Mouse (Mus musculus) embryonic fibroblast, embryonic 13.5 days (primary cell): Measurements from ENCODE around the gene Ccdc187. TPM values are rescaled to one million over a fixed set of nuclear protein-coding genes. Genes with fewer than 3 reads are reported as not detected.

Experiments
- H3K27ac ChIP-seq: 2 replicates; pipeline ENCODE4 v1.5.1; 2012; ENCODE audit warnings: low read length, control low read depth, inconsistent platforms; ENCODE audit not compliant: insufficient read depth
- H3K4me1 ChIP-seq: 2 replicates; pipeline ENCODE4 v1.6.1; 2011; ENCODE audit warnings: low read length; ENCODE audit not compliant: control insufficient read depth, insufficient read depth
- H3K4me3 ChIP-seq: 2 replicates; pipeline ENCODE4 v1.5.1; 2011; ENCODE audit warnings: mild to moderate bottlenecking, control low read depth, low read length; ENCODE audit not compliant: insufficient read depth
- CTCF ChIP-seq: IDR thresholded peaks from 2 replicates; pipeline ENCODE4 v1.5.1; 2011; ENCODE audit warnings: mild to moderate bottlenecking, control low read depth, low read length, moderate library complexity, borderline replicate concordance; ENCODE audit not compliant: insufficient read depth
- POLR2A ChIP-seq: IDR thresholded peaks from 2 replicates; pipeline ENCODE4 v1.6.1; 2011; ENCODE audit warnings: low read depth, mild to moderate bottlenecking, control low read depth, low read length, moderate library complexity
- polyA plus RNA-seq: library from polyadenylated mRNA; stranded (reverse); fragments of >200 nt; gene quantifications from 2 replicates; pipeline ENCODE4 v1.2.4, GENCODE M21; 2011; ENCODE audit warnings: low read depth; ENCODE audit not compliant: missing spikeins, insufficient read length

Gene Ccdc187
- polyA plus RNA-seq, 1 experiment: not detected

- Histone ChIP-seq H3K4me1 (no peaks in the 10 kb centered on the region), H3K27ac (no peak overlapping the region), H3K4me3 (no peak overlapping the region)
- no peak for TF ChIP-seq CTCF
Observed at GRCm38 (mm10) chr2:26280594-26280993, 13.8 kb downstream of the Ccdc187 start.

GRCm38 (mm10) chr2:26279712-26280111 is 14.6 kb downstream of the Ccdc187 start:
- no peak overlapping the region for H3K4me3 ChIP-seq
- H3K4me1 ChIP-seq: no peaks in the 10 kb centered on the region
- TF ChIP-seq POLR2A (no peak), CTCF (no peak)
- no peak overlapping the region for H3K27ac ChIP-seq

- no peak overlapping the region for H3K27ac ChIP-seq
- no peaks in the 10 kb centered on the region for H3K4me1 ChIP-seq
- H3K4me3 ChIP-seq: no peak overlapping the region
- peak; percentile 88 for TF ChIP-seq CTCF
- TF ChIP-seq POLR2A: no peak
Observed at GRCm38 (mm10) chr2:26273611-26274010, 20.7 kb downstream of the Ccdc187 start.

- no peak for TF ChIP-seq POLR2A
- TF ChIP-seq CTCF: no peak
- Histone ChIP-seq H3K27ac (no peak overlapping the region), H3K4me3 (no peak overlapping the region), H3K4me1 (no peaks in the 10 kb centered on the region)
Observed at GRCm38 (mm10) chr2:26268216-26268615, 26.1 kb downstream of the Ccdc187 start.

GRCm38 (mm10) chr2:26266066-26266742 is 28.2 kb downstream of the Ccdc187 start:
- TF ChIP-seq CTCF (no peak), POLR2A (no peak)
- no peak overlapping the region for H3K27ac ChIP-seq
- no peak overlapping the region for H3K4me3 ChIP-seq

GRCm38 (mm10) chr2:26265095-26265494 is 29.3 kb downstream of the Ccdc187 start:
- no peak overlapping the region for H3K27ac ChIP-seq
- H3K4me3 ChIP-seq: no peak overlapping the region
- no peaks in the 10 kb centered on the region for H3K4me1 ChIP-seq
- TF ChIP-seq CTCF (no peak), POLR2A (no peak)

More at GRCm38 (mm10) chr2:26266066-26266742, 28.2 kb downstream of the Ccdc187 start:
- no peaks in the 10 kb centered on the region for H3K4me1 ChIP-seq

GRCm38 (mm10) chr2:26264646-26265045 is 29.7 kb downstream of the Ccdc187 start:
- Histone ChIP-seq H3K4me3 (no peak overlapping the region), H3K4me1 (no peaks in the 10 kb centered on the region), H3K27ac (no peak overlapping the region)
- no peak for TF ChIP-seq POLR2A
- TF ChIP-seq CTCF: no peak

- no peak for TF ChIP-seq POLR2A
- TF ChIP-seq CTCF: no peak
- Histone ChIP-seq H3K4me1 (no peaks in the 10 kb centered on the region), H3K27ac (no peak overlapping the region)
Observed at GRCm38 (mm10) chr2:26257315-26258096, 36.9 kb downstream of the Ccdc187 start.

GRCm38 (mm10) chr2:26254816-26255215 is 39.5 kb downstream of the Ccdc187 start:
- Histone ChIP-seq H3K27ac (no peak overlapping the region), H3K4me1 (no peaks in the 10 kb centered on the region)
- no peak for TF ChIP-seq CTCF
- TF ChIP-seq POLR2A: no peak

More at GRCm38 (mm10) chr2:26257315-26258096, 36.9 kb downstream of the Ccdc187 start:
- H3K4me3 ChIP-seq: no peak overlapping the region

GRCm38 (mm10) chr2:26252514-26253206 is 41.7 kb downstream of the Ccdc187 start:
- no peak for TF ChIP-seq CTCF
- no peak for TF ChIP-seq POLR2A
- Histone ChIP-seq H3K4me1 (no peaks in the 10 kb centered on the region), H3K27ac (no peak overlapping the region), H3K4me3 (no peak overlapping the region)

More at GRCm38 (mm10) chr2:26254816-26255215, 39.5 kb downstream of the Ccdc187 start:
- H3K4me3 ChIP-seq: no peak overlapping the region
